Mouse (Mus musculus) liver, embryonic 14.5 days (tissue): ENCODE results near the gene Coq5.

Experiments used
- CTCF ChIP-seq: IDR thresholded peaks from 2 replicates; pipeline ENCODE4 v1.5.1; 2016; ENCODE audit warnings: antibody characterized with exemption, low read depth, control low read depth
- EP300 ChIP-seq: IDR thresholded peaks from 2 replicates; pipeline ENCODE4 v1.6.1; 2016; ENCODE audit warnings: antibody characterized with exemption, low read depth

DNA sequence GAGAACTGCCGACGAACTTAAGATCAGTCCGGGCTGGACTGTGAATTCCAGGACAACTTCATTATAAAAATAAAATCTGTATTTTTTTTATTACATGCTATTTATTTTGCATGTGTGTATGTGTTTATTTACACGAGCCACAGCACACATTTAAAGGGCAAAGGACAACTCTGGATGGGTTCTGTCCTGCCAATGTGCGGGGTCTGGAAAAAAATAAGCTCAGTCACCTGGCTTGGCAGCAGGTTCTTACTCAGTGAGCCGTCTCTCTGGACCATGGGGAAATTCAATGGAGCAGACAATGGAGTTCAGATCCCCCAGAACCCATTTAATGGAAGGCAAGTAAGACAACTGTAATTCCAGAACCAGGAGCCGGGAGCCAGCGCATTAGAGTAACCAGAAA is 18.3 kb upstream of the Coq5 start:
- TF ChIP-seq CTCF (no peak), EP300 (no peak)
